Mouse (Mus musculus) heart, adult 9 months (tissue): Measurements from ENCODE around the gene Apol6.
"Not testable (repeated sequence)": the region's sequence is repeated elsewhere in the genome, so short reads cannot be mapped to it uniquely, and the experiment has no call there.

Experiments
- DNase-seq, 2 experiments: peaks; one replicate each; pipeline ENCODE4 v3.0.0; 2022; ENCODE audit warnings: low spot score in 2 of 2

The Apol6 gene

GRCm38 (mm10) chr15:77029331-77029991 is 15.1 kb upstream of the Apol6 start:
- peak; percentile 81 to 83 for DNase-seq

GRCm38 (mm10) chr15:77031271-77031670 is 13.3 kb upstream of the Apol6 start:
- no peak for DNase-seq

- DNase-seq, result no peak
Observed at GRCm38 (mm10) chr15:77034526-77034925, 10.0 kb upstream of the Apol6 start.

- no peak for DNase-seq
Observed at GRCm38 (mm10) chr15:77035643-77036042, 8.9 kb upstream of the Apol6 start.

GRCm38 (mm10) chr15:77036320-77036988 is 8.1 kb upstream of the Apol6 start:
- peak; percentile 90 to 92 for DNase-seq

- no peak for DNase-seq
Observed at GRCm38 (mm10) chr15:77036989-77037277, 7.6 kb upstream of the Apol6 start.

- DNase-seq, result peak; percentile 90 to 96
Observed at GRCm38 (mm10) chr15:77037278-77038161, 7.0 kb upstream of the Apol6 start.

- DNase-seq, result no peak
Observed at GRCm38 (mm10) chr15:77039211-77039700, 5.3 kb upstream of the Apol6 start.

- DNase-seq, result no peak
Observed at GRCm38 (mm10) chr15:77040784-77041183, 3.7 kb upstream of the Apol6 start.

GRCm38 (mm10) chr15:77045609-77046008 is 1.1 kb downstream of the Apol6 start:
- no peak for DNase-seq

GRCm38 (mm10) chr15:77050570-77050969 is 6.0 kb downstream of the Apol6 start, which contains the start of gene Mb:
Gene Mb, minus strand, starts transcription at chr15:77050670.
- DNase-seq, result no peak

- DNase-seq, result no peak
Observed at GRCm38 (mm10) chr15:77052176-77052575, 7.6 kb downstream of the Apol6 start.

GRCm38 (mm10) chr15:77053021-77053420 is 8.5 kb downstream of the Apol6 start:
- no peak for DNase-seq

- no peak for DNase-seq
Observed at GRCm38 (mm10) chr15:77054611-77055175, 10.2 kb downstream of the Apol6 start.

- no peak for DNase-seq
Observed at GRCm38 (mm10) chr15:77056001-77056790, 11.7 kb downstream of the Apol6 start.

GRCm38 (mm10) chr15:77056791-77057051 is 12.2 kb downstream of the Apol6 start:
- DNase-seq, result no peak

GRCm38 (mm10) chr15:77058566-77058965 is 14.0 kb downstream of the Apol6 start:
- no peak for DNase-seq

- not testable (repeated sequence) for DNase-seq
Observed at GRCm38 (mm10) chr15:77059416-77059815, 14.9 kb downstream of the Apol6 start.

GRCm38 (mm10) chr15:77062746-77063145 is 18.2 kb downstream of the Apol6 start:
- DNase-seq, result no peak

GRCm38 (mm10) chr15:77065259-77065852 is 20.8 kb downstream of the Apol6 start:
- no peak for DNase-seq

- DNase-seq, result no peak
Observed at GRCm38 (mm10) chr15:77066233-77066632, 21.7 kb downstream of the Apol6 start.
